Mouse (Mus musculus) MN1 (cell line): Measurements from ENCODE around the gene Dgat2l6.
A peak's percentile ranks its signal among the peaks of the same experiment; 100 is the strongest.

ENCODE experiments used
- DNase-seq: peaks from one replicate; pipeline ENCODE4 v3.0.0-alpha.2; 2016; ENCODE audit warnings: low spot score

Gene Dgat2l6

DNA sequence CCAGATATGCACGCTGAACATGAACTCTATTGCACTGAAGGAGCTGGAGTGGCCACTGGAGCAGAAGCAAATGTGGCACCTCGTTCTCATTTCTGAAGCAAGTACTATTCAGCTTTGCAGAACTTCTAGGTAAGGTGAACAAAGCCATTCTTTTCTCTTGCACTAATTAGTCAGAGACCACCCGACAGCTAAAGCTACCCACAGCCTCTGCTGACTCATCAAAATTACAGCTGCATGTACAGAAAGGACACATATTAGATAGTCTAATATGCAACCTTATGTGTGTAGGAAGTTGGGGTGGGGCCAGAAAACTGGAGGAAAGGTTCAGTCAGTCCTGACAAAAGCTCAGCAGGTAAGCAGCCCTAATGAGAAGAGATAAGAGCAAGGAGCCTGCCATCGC is at the start of gene Dgat2l6:
Gene Dgat2l6, plus strand, starts transcription at position 368 of the 400 bp plus-strand sequence.
- no peak for DNase-seq

DNA sequence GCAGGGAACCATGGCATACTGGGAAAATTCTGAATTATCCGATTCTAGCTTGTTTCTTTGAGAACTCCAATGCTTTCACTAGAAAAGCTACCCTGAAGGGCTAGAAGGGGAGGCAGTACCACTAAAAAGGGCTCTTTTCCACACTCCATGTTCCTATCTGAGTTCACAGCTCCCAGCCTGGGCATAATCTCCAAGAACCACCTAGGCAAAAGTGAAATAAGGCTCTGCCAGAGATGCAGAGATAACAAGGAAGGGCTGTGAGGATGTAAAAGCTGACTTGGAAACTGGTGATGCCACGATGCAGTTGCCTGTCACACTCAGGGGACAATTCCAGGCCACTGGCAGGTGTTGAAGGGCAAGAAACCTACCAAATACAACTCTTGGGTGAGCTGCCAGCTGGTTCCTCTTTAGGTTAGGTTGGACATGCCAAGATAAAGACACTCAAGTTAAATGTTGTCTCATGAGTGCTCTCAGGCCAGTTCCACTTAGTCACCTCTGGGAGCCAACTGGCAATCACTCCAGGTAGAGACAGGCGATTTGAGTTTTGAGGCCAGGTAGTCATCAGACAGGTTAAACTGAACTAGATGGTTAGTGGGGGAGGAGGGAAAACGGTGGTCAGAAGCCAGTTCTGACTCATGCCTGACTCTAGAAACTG is 48.9 kb upstream of the Dgat2l6 start:
- no peak for DNase-seq

DNA sequence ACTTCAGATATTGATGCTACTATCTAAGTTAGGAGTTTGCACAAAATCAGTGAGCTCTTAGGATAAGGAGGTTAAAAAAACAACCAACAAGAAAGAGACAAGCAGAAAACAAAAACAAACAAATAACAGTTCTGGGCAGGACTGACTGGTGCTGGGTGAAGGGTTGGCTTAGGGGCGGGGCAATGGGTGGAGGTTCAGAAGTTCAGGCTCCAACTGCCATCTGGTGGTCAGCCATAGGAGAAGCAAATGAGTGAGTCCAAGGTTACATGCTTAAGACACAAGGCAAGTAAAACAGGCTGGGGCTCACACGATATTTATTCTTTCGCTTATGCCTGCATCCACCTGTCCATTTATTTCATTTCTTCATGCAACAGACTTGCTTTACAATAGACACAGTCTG is 44.3 kb upstream of the Dgat2l6 start:
- DNase-seq: peak; percentile 43

DNA sequence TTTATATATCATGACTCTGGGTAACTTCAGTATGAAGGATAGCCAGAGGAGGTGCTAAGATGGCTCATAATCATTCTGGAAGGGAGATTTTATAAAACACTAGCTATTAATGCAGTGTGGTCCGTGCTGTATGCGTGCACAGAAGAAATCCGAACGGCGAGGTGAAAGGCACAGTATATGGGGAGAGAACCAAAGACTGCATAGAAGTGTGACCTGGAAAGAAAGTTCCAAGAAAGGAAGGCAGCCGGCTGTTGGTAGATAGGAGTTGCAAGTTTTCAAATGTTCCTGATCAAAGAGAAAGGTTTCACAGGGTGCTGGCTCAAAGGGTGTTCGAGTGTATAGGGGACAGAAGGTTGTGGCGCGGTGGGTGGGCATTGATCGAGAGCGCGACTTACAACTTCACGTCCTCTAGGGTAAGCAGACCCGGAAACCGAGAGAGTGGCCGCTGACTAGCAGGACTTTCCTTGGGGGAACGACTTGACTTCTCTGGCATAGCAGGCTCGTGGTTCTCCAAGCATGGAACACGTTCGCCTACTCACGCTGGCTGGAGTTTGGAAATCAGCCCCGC is 31.1 kb upstream of the Dgat2l6 start:
- no peak for DNase-seq

DNA sequence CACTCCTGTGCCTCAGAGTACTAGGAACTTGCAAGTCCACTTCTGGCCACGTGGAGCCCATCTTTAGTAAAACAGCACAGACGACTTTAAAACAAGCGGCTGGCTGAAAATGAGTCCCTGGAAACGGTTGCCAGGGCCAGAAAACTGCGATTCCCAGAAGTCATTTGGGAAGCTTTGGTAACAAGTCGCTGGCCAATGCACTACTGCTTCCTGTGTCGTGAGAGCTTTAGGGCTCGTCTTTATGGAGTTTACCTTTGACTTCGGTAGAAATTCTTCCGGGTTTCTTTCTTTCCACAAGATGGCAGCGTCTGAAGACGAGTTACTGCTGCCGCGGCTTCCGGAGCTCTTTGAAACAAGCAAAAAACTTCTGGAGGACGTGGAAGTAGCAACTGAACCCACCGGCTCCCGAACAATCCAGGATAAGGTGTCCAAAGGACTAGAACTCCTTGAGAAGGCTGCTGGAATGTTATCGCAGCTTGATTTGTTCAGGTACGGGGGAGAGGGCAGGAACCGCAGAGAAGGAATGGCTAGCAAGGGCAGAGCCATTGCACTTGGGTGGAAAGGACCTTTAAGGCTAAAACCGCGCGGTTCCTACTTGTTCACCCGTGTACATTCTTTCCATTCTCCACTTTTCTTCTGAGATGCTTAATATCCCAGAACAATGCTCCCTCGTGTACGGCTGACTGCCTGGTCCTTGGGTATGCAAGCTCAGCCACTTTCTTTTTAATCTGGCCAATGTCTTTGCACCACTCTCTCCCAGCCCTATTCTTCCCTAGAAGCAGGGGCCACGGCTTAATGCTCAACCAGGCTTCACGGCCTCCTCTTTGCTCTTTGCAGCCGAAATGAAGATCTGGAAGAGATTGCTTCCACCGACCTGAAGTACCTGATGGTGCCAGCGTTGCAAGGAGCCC is 30.3 kb upstream of the Dgat2l6 start, which contains the start of gene Igbp1:
Gene Igbp1, plus strand, starts transcription at position 224 of the 911 bp plus-strand sequence.
- peak; percentile 84 for DNase-seq

DNA sequence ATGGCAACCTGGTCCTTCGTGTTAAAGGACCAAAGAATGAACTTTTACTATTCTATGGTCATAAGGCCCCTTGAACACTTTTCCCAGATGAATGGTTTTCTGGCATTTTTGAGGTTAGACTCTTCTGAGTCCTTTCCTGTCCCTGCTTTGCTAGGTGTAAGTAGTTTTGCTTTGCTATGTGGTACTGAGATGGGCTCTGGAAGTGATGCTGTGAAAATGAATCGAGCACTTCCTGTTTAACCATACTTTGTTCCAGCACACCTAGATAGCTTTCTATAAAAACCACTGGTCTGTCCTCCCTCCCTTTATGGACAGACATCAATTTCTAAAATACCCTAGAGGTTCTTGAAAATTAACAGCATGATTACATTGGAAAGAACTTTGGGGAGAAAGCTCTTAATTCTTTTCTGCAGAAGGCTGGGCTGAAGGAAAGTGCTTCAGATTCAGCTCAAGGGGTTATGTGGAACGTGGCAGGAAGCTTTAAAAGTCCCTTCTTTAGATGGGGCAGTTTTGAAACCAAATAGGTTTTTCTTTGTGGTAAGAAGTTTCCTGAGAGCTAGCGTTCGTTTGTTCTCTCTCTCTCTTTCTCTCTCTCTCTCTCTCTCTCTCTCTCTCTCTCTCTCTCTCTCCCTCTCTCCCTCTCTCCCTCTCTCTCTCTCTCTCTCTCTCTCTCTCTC is 20.3 kb upstream of the Dgat2l6 start:
- DNase-seq: no peak

DNA sequence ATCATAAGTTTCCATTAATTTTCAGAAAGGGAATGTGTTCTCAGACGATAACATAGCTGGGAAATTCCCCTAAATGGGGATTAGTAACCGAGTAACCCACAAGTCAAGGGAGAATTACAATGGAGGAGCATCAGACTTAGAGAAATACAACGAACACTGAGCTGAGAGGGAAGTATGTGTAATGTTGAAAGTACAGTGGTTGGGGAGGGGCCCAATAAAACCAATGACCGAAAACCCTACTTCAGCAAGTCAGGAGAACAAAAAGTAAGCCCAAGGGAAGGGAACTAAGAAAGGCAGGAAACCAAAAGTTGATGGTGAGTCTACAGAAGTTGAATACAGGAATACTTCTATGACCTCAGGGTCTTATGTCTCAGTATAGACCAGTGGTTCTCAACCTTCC is 16.5 kb upstream of the Dgat2l6 start:
- DNase-seq: no peak

DNA sequence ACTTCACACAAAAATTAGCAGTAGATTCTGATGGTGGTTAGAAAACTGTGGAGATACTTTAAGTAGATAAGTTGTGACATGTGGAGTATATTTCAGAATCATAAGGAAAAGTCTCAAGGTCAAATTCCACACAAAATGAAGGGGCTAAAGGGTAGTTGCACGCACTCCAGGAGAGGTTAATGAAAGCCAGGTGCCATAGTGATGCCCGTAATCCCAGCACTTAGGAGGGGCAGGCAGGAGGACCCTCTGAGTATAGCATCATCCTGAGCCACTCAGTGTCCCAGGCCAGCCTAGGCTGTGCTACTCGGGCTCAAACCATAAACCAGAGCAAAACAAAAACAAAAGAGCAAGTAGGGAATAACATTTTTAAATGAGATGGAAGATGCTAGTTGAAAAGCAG is 14.7 kb upstream of the Dgat2l6 start:
- DNase-seq: no peak

DNA sequence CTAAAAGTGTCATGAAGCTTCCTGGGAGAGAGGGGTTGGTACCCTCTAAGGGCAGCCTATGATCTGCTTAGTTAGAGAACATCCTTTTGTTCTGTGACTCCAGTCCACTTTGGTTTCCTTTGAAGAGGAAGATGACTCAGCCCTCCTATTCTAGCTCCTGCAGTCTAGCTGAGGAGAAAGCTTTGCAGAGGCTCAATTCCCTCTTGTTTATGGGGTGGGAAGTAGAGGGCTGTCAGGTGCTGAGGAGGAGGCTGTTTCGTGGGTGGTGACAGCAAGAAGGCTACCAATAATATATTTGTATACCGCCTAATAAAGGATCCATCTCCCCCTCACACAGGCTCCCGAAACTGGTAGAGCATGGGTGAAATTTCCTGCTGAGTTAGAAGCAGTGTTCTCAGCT is 8.0 kb upstream of the Dgat2l6 start:
- no peak for DNase-seq

DNA sequence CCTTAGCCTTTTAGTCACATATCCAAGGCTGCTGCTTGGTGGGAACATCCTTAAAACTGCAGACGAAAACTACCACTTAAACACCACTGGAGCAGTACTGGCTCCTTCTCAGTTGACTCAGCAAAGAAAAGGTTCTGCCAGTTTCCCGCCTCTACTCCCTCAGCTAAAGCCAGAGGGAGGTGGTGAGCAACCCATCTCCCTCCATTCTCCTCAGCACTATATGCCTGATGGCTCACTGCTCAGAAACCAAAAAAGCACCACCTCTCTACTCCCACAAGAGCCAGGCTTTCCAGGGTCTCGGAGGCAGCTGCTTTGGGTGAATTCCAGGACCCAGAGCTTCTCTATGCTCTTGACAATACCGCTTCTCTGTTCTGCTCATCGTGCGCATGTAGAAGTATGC is 7.0 kb upstream of the Dgat2l6 start:
- DNase-seq: no peak

DNA sequence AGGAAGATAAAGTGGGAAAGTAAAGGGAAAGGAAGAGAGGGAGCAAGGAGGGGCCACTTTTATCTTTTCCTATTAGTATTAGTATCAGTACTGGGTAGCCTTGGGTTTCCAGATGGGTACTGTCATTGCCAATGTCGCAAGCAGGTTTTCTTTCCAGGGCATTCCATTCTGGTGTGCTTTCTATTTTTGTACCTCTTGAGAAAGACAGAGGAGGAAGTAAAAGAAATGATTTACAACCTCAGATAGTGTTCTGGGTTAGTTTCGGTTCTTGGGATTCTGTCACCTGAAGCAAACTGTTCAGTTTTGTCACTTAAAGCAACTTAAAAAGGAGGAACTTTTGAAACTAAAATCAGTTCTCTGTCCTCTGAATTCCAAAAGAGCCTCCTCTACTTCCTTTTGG is 6.1 kb upstream of the Dgat2l6 start:
- DNase-seq: no peak

DNA sequence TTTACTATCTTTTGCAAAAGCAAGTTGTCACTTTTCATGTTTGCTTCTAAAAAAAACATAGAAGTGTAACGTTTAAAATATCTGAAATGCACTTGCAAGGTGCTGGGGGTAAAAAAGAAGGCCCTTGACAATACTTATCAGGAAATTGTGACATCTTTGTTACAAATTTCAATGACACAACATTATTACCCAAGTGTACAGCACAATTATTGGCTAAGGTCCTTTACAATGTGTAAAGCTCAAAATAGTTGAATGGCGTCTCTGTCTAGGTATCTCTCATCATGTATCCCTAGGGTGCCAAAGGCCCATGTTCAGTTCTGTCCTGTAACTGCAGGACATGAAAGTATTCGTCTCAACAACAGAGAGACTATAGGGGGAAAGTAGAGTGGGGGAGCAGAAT is 31.4 kb downstream of the Dgat2l6 start:
- DNase-seq: no peak

DNA sequence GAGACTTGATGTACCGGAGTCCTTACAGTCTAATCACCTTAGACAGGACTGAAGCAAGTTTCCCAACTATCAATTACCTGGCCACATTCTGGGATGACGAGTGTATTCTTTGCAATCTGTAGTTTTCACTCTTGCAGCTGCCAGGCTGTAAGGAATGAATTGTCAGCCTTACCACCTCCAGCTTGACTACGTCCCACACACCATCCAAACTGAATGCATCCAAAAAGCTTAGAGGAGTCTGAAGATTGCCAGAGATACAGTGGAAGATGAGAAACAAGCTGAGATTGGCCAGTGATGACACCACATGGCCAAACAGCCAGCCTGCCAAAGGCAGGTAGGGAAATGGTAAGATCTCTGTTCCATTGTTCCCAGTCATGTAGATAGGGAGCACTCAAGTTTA is 41.1 kb downstream of the Dgat2l6 start:
- DNase-seq: no peak

DNA sequence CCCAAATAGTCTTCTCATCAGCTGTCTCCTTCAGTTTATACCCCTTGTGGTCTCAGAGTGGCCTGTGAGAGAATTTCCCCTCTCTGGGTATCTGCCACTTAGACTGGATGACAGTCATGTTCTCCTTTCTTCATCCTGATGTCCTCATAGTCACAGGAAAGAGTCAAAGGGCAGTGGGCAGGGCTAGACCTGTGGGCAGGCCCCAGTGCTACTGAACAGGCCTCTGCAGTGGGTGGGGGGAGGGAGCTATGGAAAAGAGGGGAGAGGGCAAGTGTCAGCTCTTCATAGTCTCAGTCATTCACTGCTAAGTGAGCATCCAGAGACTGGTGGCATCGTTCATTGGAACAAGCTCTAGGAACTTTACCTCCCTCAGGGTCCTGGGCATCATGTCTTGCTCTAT is 47.3 kb downstream of the Dgat2l6 start, which contains the start of gene Awat1:
Gene Awat1, plus strand, starts transcription at position 301 of the 400 bp plus-strand sequence.
- DNase-seq: no peak

DNA sequence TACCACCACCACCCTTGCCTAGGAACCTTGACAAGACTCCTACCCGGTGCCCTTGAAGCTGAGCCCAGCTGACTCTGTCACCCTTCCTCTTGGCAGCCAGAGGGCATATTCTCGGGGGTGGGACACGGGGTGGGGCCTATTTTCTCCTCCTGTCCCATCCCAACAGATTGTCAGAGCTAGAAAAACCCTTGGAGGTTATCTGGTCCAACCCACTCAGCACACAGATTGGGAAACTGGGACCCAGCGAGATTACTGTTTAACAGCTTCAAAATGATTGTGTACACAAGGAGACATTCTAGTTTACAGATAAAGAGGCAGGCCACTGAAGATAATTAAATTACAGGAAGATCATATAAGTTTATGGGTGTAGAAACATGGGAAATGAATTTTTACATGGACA is 70.2 kb downstream of the Dgat2l6 start, which contains the start of gene P2ry4:
Gene P2ry4, minus strand, starts transcription at position 79 of the 400 bp plus-strand sequence.
- DNase-seq: no peak
